Mouse (Mus musculus): ENCODE results near the gene Setd1b.

GRCm38 (mm10) chr5:123196746-123197145, 54.8 kb downstream of the Setd1b start:
- TF ChIP-seq CTCF (IDR thresholded peaks at IDR 0.05; ENCODE audit: low read depth, low read length) (no peak), POLR2A (IDR thresholded peaks at IDR 0.05; ENCODE audit: extremely low read depth, insufficient read depth, low read length) (no peak)
